Mouse (Mus musculus): ENCODE results near the gene Gm42420. TPM values are rescaled to one million over a fixed set of nuclear protein-coding genes. Genes with fewer than 3 reads are reported as not detected.

Gene Gm42420
- total and polyA plus RNA-seq, 3 experiments, result 0.66 to 2.6 (median 2.1) TPM

- no peak overlapping the region for H3K27ac ChIP-seq (ENCODE audit: insufficient read depth, low read depth)
- H3K27me3 ChIP-seq (replicated peaks), result no peaks in the 10 kb centered on the region
- H3K4me1 ChIP-seq (ENCODE audit: control insufficient read depth in 1 of 2, insufficient read depth in 2 of 2), result peaks cover 5 to 46% of the 10 kb centered on the region in 2 experiments
- H3K9me3 ChIP-seq (replicated peaks; ENCODE audit: low read length), result no peaks in the 10 kb centered on the region
- no peak overlapping the region for H3K9ac ChIP-seq (ENCODE audit: insufficient read depth, low read depth)
- dilution Hi-C loops (cut with MboI; ENCODE audit: extremely low pct_ligation_motif_present, extremely low pct_unique_long_range_greater_than_20kb, low sequenced_read_pairs) (no loop called here), in situ Hi-C loops (cut with MboI; ENCODE audit: low pct_ligation_motif_present, low pct_unique_long_range_greater_than_20kb, low sequenced_read_pairs) (no loop called here)
- no peak for DNase-seq (ENCODE audit: extremely low read depth)
- no peak overlapping the region for H3K4me2 ChIP-seq (ENCODE audit: insufficient read depth, low read depth, poor library complexity, severe bottlenecking)
- H3K36me3 ChIP-seq (replicated peaks in 1 of 2; ENCODE audit: control insufficient read depth in 1 of 2, insufficient read depth in 1 of 2, low read length in 1 of 2), result peaks cover 15 to 65% of the 10 kb centered on the region in 2 experiments
- no peaks in the 10 kb centered on the region for H3K79me2 ChIP-seq (replicated peaks; ENCODE audit: control insufficient read depth, extremely low read depth, insufficient read depth, poor library complexity, severe bottlenecking)
- TF ChIP-seq CTCF (conservative IDR thresholded peaks at IDR 0.05 in 1 of 2, IDR thresholded peaks at IDR 0.05 in 1 of 2; ENCODE audit: low read depth in 2 of 2, low read length in 2 of 2) (no peak), ZKSCAN1 (IDR thresholded peaks at IDR 0.05; ENCODE audit: borderline replicate concordance, low read depth, low read length) (no peak), JUN (IDR thresholded peaks at IDR 0.05; ENCODE audit: insufficient read depth, low read depth, low read length) (no peak), BHLHE40 (IDR thresholded peaks at IDR 0.05; ENCODE audit: low read depth, low read length) (no peak), ETS1 (conservative IDR thresholded peaks at IDR 0.05; ENCODE audit: low read depth, low read length) (no peak)
- H3K4me3 ChIP-seq (replicated peaks in 1 of 3; ENCODE audit: low read depth in 2 of 3, low read length in 2 of 3, poor library complexity in 1 of 3), result no peak overlapping the region
These were observed 45.0 kb upstream of the Gm42420 start for GRCm38 (mm10) chr6:39540563-39540962.

- H3K36me3 ChIP-seq (replicated peaks in 1 of 2; ENCODE audit: control insufficient read depth in 1 of 2, insufficient read depth in 1 of 2, low read length in 1 of 2), result peaks cover 11 to 52% of the 10 kb centered on the region in 2 experiments
- H3K4me2 ChIP-seq (ENCODE audit: insufficient read depth, low read depth, poor library complexity, severe bottlenecking), result no peak overlapping the region
- H3K79me2 ChIP-seq (replicated peaks; ENCODE audit: control insufficient read depth, extremely low read depth, insufficient read depth, poor library complexity, severe bottlenecking), result no peaks in the 10 kb centered on the region
- H3K27ac ChIP-seq (ENCODE audit: insufficient read depth, low read depth), result no peak overlapping the region
- no peak overlapping the region for H3K4me3 ChIP-seq (replicated peaks in 1 of 3; ENCODE audit: low read depth in 2 of 3, low read length in 2 of 3, poor library complexity in 1 of 3)
- H3K27me3 ChIP-seq (replicated peaks), result no peaks in the 10 kb centered on the region
- H3K9ac ChIP-seq (ENCODE audit: insufficient read depth, low read depth), result no peak overlapping the region
- H3K9me3 ChIP-seq (replicated peaks; ENCODE audit: low read length), result no peaks in the 10 kb centered on the region
- dilution Hi-C loops (cut with MboI; ENCODE audit: extremely low pct_ligation_motif_present, extremely low pct_unique_long_range_greater_than_20kb, low sequenced_read_pairs), result no loop called here
- TF ChIP-seq NRF1 (IDR thresholded peaks at IDR 0.05; ENCODE audit: low read depth, low read length), result no peak
- no peak for TF ChIP-seq RAD21 (IDR thresholded peaks at IDR 0.05; ENCODE audit: low read depth, low read length)
- TF ChIP-seq SMC3 (IDR thresholded peaks at IDR 0.05; ENCODE audit: low read depth, low read length), result no peak
- TF ChIP-seq SIN3A (IDR thresholded peaks at IDR 0.05; ENCODE audit: low read length), result no peak
- no peak for TF ChIP-seq MEF2A (IDR thresholded peaks at IDR 0.05; ENCODE audit: borderline replicate concordance, low read depth, low read length)
- no peak for TF ChIP-seq MXI1 (IDR thresholded peaks at IDR 0.05; ENCODE audit: low read depth, low read length)
- TF ChIP-seq IRF4 (IDR thresholded peaks at IDR 0.05; ENCODE audit: low read depth, low read length), result no peak
- TF ChIP-seq MAX (IDR thresholded peaks at IDR 0.05; ENCODE audit: low read length), result no peak
- TF ChIP-seq PAX5 (IDR thresholded peaks at IDR 0.05; ENCODE audit: low read length), result no peak
- no peak for TF ChIP-seq CHD1 (IDR thresholded peaks at IDR 0.05; ENCODE audit: low read depth, low read length)
- no peak for TF ChIP-seq ZMIZ1 (IDR thresholded peaks at IDR 0.05; ENCODE audit: low read depth, low read length)
- no peak for TF ChIP-seq TCF12 (IDR thresholded peaks at IDR 0.05; ENCODE audit: low read depth, low read length)
- TF ChIP-seq KAT2A (IDR thresholded peaks at IDR 0.05; ENCODE audit: insufficient replicate concordance, low read length), result no peak
- TF ChIP-seq HCFC1 (IDR thresholded peaks at IDR 0.05; ENCODE audit: low read depth, low read length), result no peak
- no peak for TF ChIP-seq BHLHE40 (IDR thresholded peaks at IDR 0.05; ENCODE audit: low read depth, low read length)
- TF ChIP-seq MYC (IDR thresholded peaks at IDR 0.05; ENCODE audit: low read depth, low read length), result no peak
- DNase-seq (ENCODE audit: extremely low read depth), result no peak
- in situ Hi-C loops (cut with MboI; ENCODE audit: low pct_ligation_motif_present, low pct_unique_long_range_greater_than_20kb, low sequenced_read_pairs), result no loop called here
- H3K4me1 ChIP-seq (ENCODE audit: control insufficient read depth in 1 of 2, insufficient read depth in 2 of 2), result peaks cover 5 to 45% of the 10 kb centered on the region in 2 experiments
These were observed 42.6 kb upstream of the Gm42420 start for GRCm38 (mm10) chr6:39542631-39543597.
